Mouse (Mus musculus): ENCODE data around the gene Lpp. TPM values are rescaled to one million over a fixed set of nuclear protein-coding genes. Genes with fewer than 3 reads are reported as not detected.

Gene Lpp
- polyA plus RNA-seq, 1 experiment from 2014 or later: 9.6 TPM

DNA sequence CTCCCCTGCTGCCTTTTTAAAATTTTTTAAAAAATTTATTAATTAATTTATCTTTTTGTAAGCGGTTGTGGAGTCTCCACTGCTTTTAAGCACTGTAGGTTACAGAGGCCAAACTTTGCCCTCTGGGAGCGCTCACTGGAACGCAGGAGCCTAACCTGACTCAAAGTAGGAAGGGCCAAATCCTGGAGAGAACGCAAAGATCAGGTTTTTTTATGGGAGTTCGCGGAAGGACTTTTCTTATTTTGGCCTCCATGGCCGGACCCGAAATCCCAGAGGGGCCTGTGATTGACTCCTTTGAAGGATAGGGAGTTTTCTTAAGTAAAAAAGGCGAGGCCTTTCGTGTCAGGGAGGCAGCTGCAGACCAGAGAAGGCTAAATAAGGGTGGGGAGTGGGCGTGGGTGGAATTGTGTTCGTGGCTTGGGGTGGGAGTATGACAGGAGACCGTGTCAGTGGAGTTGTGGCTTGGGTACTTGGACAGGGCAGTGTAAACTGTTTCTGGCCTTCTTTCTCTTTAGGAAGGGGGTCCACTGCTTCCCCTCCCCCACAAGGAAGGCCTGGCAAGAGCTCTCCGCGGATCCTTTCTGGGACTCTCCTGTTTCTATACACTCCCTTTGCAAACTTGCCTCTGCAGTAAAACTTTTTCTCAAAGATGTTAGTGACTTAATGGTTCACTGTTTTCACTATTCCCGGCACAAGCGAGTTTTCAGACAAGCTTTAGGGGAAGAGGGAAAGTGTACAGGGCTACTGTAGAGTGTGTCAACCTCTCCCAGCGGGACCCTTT, 1.1 kb downstream of the Lpp start:
- Histone ChIP-seq H3K4me2 (ENCODE audit: low read length) (peak overlapping the region; percentile 85), H3K27ac (replicated peaks; ENCODE audit: low read depth, low read length) (no peak overlapping the region), H3K4me3 (replicated peaks; ENCODE audit: low read depth, low read length) (peak overlapping the region; percentile 86), H3K36me3 (ENCODE audit: control insufficient read depth, insufficient read depth, low read length) (no peaks in the 10 kb centered on the region), H3K9ac (replicated peaks; ENCODE audit: low read length) (peak overlapping the region; percentile 85), H3K4me1 (ENCODE audit: control insufficient read depth, insufficient read depth, low read length) (no peaks in the 10 kb centered on the region; the same call in 1 of the 2 replicates), H3K27me3 (ENCODE audit: control insufficient read depth, insufficient read depth, low read length) (no peaks in the 10 kb centered on the region), H3K9me3 (ENCODE audit: control insufficient read depth, low read length) (no peaks in the 10 kb centered on the region)
- DNase-seq (peak; percentile 29), ATAC-seq (ENCODE audit: low FRiP score, low TSS enrichment) (0 out of 2 replicates have a peak, but pooled peaks have one; percentile 13)
- 11% methylated on average over 18 of the region's 18 CpGs for whole genome bisulfite sequencing

DNA sequence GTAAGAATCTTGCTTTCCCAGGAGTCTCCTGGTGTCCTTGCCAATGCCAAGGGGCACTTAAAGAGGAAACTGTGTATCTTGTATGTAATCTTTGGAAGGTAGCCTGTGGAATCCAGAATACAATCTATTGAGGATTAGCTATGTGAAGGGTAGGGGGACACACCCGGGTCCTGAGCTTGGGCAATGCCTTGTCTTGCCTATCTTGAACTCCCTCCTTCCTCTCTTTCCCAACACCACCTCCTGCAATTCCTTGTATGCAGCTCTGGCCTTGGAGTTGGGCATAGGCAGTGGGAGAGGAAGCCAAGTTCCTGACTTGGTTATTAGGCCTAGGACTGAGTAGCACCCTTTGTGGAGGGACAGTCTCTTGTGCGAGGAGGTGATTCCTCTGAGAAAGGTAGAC, 1.8 kb downstream of the Lpp start:
- 91% methylated on average over 2 of the region's 2 CpGs for WGBS
- H3K27ac ChIP-seq (replicated peaks; ENCODE audit: low read depth, low read length): no peak overlapping the region
- H3K36me3 ChIP-seq (ENCODE audit: control insufficient read depth, insufficient read depth, low read length): no peaks in the 10 kb centered on the region
- peak overlapping the region; percentile 85 for H3K4me2 ChIP-seq (ENCODE audit: low read length)
- no peaks in the 10 kb centered on the region; the same call in 1 of the 2 replicates for H3K4me1 ChIP-seq (ENCODE audit: control insufficient read depth, insufficient read depth, low read length)
- ATAC-seq (ENCODE audit: low FRiP score, low TSS enrichment): no peak
- H3K9ac ChIP-seq (replicated peaks; ENCODE audit: low read length): no peak overlapping the region
- DNase-seq: no peak
- no peaks in the 10 kb centered on the region for H3K27me3 ChIP-seq (ENCODE audit: control insufficient read depth, insufficient read depth, low read length)
- no peak overlapping the region for H3K4me3 ChIP-seq (replicated peaks; ENCODE audit: low read depth, low read length)
- H3K9me3 ChIP-seq (ENCODE audit: control insufficient read depth, low read length): no peaks in the 10 kb centered on the region

DNA sequence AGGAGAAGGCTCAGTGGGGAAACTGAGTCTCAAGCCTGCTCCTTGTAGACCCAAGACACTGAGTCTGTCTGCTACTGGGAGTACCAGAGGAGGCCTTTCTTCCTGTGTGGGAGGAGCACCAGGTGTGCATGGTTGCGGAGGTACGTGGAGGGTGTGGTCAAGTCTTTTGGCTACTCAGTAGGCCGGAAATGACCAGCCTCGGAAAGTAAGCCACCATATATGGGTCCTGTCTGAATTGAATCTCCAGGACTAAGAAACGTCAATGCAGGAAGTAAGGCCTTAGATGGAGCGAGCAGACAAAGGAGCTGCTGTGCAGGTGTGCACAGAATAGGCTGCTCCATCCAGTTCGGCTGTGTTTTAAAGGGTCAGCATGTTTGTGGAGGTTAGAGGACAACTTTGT, 3.2 kb downstream of the Lpp start:
- H3K4me1 ChIP-seq (ENCODE audit: control insufficient read depth, insufficient read depth, low read length): no peaks in the 10 kb centered on the region; the same call in 1 of the 2 replicates
- no peaks in the 10 kb centered on the region for H3K36me3 ChIP-seq (ENCODE audit: control insufficient read depth, insufficient read depth, low read length)
- H3K27me3 ChIP-seq (ENCODE audit: control insufficient read depth, insufficient read depth, low read length): no peaks in the 10 kb centered on the region
- H3K4me2 ChIP-seq (ENCODE audit: low read length): no peak overlapping the region
- WGBS: 93% methylated on average over 7 of the region's 7 CpGs
- no peak for ATAC-seq (ENCODE audit: low FRiP score, low TSS enrichment)
- H3K4me3 ChIP-seq (replicated peaks; ENCODE audit: low read depth, low read length): no peak overlapping the region
- no peak overlapping the region for H3K27ac ChIP-seq (replicated peaks; ENCODE audit: low read depth, low read length)
- DNase-seq: no peak
- no peak overlapping the region for H3K9ac ChIP-seq (replicated peaks; ENCODE audit: low read length)
- no peaks in the 10 kb centered on the region for H3K9me3 ChIP-seq (ENCODE audit: control insufficient read depth, low read length)

DNA sequence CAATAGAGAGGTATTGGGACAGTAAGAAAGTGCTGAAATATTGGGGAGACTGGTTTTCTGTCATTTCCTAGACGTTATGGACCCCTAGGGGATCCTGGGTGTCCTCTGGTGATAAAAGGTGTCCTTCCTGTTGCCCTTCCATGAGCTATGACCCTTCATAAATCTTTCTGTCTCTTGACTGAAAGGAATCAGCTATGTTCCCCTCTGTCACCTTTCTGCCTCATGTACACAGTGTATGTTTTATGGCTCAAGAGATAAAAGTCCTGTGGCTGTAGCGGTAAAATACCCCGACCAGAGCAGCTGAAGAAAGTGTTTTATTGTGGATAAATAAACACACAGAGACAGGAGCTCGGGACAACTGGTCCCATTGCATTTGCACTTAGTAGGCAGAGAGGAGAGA, 5.2 kb downstream of the Lpp start:
- DNase-seq: no peak
- 79% methylated on average over 4 of the region's 4 CpGs for WGBS
- H3K27me3 ChIP-seq (ENCODE audit: control insufficient read depth, insufficient read depth, low read length): no peaks in the 10 kb centered on the region
- no peaks in the 10 kb centered on the region; the same call in 1 of the 2 replicates for H3K4me1 ChIP-seq (ENCODE audit: control insufficient read depth, insufficient read depth, low read length)
- H3K4me3 ChIP-seq (replicated peaks; ENCODE audit: low read depth, low read length): no peak overlapping the region
- no peaks in the 10 kb centered on the region for H3K9me3 ChIP-seq (ENCODE audit: control insufficient read depth, low read length)
- H3K27ac ChIP-seq (replicated peaks; ENCODE audit: low read depth, low read length): no peak overlapping the region
- no peak for ATAC-seq (ENCODE audit: low FRiP score, low TSS enrichment)
- H3K9ac ChIP-seq (replicated peaks; ENCODE audit: low read length): no peak overlapping the region
- no peaks in the 10 kb centered on the region for H3K36me3 ChIP-seq (ENCODE audit: control insufficient read depth, insufficient read depth, low read length)
- no peak overlapping the region for H3K4me2 ChIP-seq (ENCODE audit: low read length)

DNA sequence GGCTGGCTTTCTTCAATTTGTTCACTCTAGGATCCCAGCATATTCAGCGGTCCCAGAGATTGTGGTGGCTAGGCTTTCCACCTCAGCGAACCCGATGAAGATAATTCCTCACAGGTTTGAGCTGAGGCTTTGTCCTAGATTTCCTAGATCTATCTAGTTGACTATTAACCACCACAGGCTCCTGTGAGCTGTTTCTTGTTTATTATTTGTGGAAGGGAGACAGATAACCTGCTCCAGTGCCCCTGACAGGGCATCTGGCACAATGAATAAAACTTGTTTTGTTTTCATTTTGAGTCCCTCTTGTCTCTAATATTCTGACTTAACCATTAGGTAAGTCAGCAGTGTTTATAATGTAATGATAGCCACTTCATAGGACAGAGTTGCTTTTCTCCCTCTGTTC, 5.6 kb downstream of the Lpp start:
- Histone ChIP-seq H3K4me1 (ENCODE audit: control insufficient read depth, insufficient read depth, low read length) (no peaks in the 10 kb centered on the region; the same call in 1 of the 2 replicates), H3K9me3 (ENCODE audit: control insufficient read depth, low read length) (no peaks in the 10 kb centered on the region), H3K27ac (replicated peaks; ENCODE audit: low read depth, low read length) (no peak overlapping the region), H3K36me3 (ENCODE audit: control insufficient read depth, insufficient read depth, low read length) (no peaks in the 10 kb centered on the region), H3K4me2 (ENCODE audit: low read length) (no peak overlapping the region), H3K9ac (replicated peaks; ENCODE audit: low read length) (no peak overlapping the region), H3K4me3 (replicated peaks; ENCODE audit: low read depth, low read length) (no peak overlapping the region), H3K27me3 (ENCODE audit: control insufficient read depth, insufficient read depth, low read length) (no peaks in the 10 kb centered on the region)
- ATAC-seq (ENCODE audit: low FRiP score, low TSS enrichment): no peak
- WGBS: 87% methylated on average over 3 of the region's 3 CpGs
- no peak for DNase-seq

DNA sequence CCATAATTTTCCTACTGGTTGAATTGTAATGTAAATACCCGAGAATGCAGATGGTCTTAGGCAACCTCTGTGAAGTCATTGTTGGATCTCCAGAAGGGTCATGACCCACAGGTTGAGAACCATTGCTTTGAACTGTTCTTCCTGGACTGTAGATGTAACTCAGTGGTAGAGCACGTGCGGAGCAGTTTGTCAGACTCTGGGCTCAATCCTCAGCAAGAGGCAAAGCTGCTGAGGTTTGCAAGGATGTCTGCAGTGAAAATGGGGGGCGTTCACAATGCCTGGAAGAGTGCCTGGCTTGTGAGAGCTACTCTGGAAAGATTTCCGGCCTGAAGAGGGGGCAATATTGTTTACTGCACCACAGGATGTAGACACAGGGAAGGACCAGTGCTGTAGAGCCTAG, 6.2 kb downstream of the Lpp start:
- H3K9ac ChIP-seq (replicated peaks; ENCODE audit: low read length): no peak overlapping the region
- H3K9me3 ChIP-seq (ENCODE audit: control insufficient read depth, low read length): no peaks in the 10 kb centered on the region
- DNase-seq: no peak
- no peak overlapping the region for H3K27ac ChIP-seq (replicated peaks; ENCODE audit: low read depth, low read length)
- ATAC-seq (ENCODE audit: low FRiP score, low TSS enrichment): no peak
- H3K27me3 ChIP-seq (ENCODE audit: control insufficient read depth, insufficient read depth, low read length): no peaks in the 10 kb centered on the region
- no peaks in the 10 kb centered on the region; the same call in 1 of the 2 replicates for H3K4me1 ChIP-seq (ENCODE audit: control insufficient read depth, insufficient read depth, low read length)
- 78% methylated on average over 5 of the region's 5 CpGs for WGBS
- H3K4me3 ChIP-seq (replicated peaks; ENCODE audit: low read depth, low read length): no peak overlapping the region
- H3K4me2 ChIP-seq (ENCODE audit: low read length): no peak overlapping the region
- no peaks in the 10 kb centered on the region for H3K36me3 ChIP-seq (ENCODE audit: control insufficient read depth, insufficient read depth, low read length)

DNA sequence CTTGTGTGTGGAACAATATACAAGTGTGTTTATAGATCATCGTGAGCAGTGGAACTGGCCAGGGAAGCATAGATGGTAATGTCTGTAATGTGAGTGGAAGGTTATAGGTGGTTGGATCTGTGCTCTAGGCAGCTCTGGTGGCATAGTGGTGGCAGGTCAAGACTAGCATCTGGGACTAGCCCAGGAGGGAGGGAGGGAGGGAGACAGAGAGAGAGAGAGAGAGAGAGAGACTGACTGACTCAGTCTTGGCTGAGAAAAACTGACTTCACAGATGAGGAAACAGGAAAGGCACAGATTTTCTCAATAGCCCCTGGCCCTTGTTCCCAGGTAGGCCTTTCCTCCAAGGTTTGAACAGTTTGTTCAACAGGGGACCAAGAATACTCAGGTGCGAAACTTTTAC, 7.5 kb downstream of the Lpp start:
- H3K9ac ChIP-seq (replicated peaks; ENCODE audit: low read length): no peak overlapping the region
- WGBS: 91% methylated on average over 2 of the region's 2 CpGs
- ATAC-seq (ENCODE audit: low FRiP score, low TSS enrichment): no peak

DNA sequence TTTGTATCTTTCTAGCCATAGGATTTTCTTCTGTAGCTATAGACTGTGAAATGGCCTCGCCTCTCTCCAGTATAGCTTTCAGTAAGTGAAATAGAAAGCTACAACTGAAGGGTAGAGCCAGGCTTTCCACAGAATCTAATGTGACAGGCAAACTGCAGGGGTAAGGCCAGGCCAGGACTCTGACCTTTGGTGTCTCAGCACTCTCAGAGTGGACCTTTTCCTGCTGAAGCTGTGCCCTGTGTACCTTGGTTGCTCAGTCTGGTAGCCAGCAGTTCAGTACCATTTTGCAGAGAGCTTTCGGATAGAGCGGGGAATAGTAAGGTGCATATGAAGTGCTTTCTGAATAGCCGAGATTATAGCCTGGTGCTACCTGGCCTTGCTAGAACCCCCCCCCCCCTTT, 9.5 kb downstream of the Lpp start:
- no peak for ATAC-seq (ENCODE audit: low FRiP score, low TSS enrichment)
- no peak overlapping the region for H3K27ac ChIP-seq (replicated peaks; ENCODE audit: low read depth, low read length)
- 0 out of 2 replicates have a peak, but pooled peaks cover 3% of the 10 kb centered on the region for H3K9me3 ChIP-seq (ENCODE audit: control insufficient read depth, low read length)
- no peak overlapping the region for H3K4me2 ChIP-seq (ENCODE audit: low read length)
- no peak overlapping the region for H3K4me3 ChIP-seq (replicated peaks; ENCODE audit: low read depth, low read length)
- no peaks in the 10 kb centered on the region for H3K4me1 ChIP-seq (ENCODE audit: control insufficient read depth, insufficient read depth, low read length)
- no peaks in the 10 kb centered on the region for H3K27me3 ChIP-seq (ENCODE audit: control insufficient read depth, insufficient read depth, low read length)
- H3K9ac ChIP-seq (replicated peaks; ENCODE audit: low read length): no peak overlapping the region
- DNase-seq: no peak
- H3K36me3 ChIP-seq (ENCODE audit: control insufficient read depth, insufficient read depth, low read length): no peaks in the 10 kb centered on the region
- 95% methylated on average over 4 of the region's 4 CpGs for WGBS

More for the DNA sequence above, 7.5 kb downstream of the Lpp start:
- no peak for DNase-seq
- Histone ChIP-seq H3K36me3 (ENCODE audit: control insufficient read depth, insufficient read depth, low read length) (no peaks in the 10 kb centered on the region), H3K4me2 (ENCODE audit: low read length) (no peak overlapping the region), H3K27me3 (ENCODE audit: control insufficient read depth, insufficient read depth, low read length) (no peaks in the 10 kb centered on the region), H3K9me3 (ENCODE audit: control insufficient read depth, low read length) (no peaks in the 10 kb centered on the region), H3K27ac (replicated peaks; ENCODE audit: low read depth, low read length) (no peak overlapping the region), H3K4me3 (replicated peaks; ENCODE audit: low read depth, low read length) (no peak overlapping the region), H3K4me1 (ENCODE audit: control insufficient read depth, insufficient read depth, low read length) (no peaks in the 10 kb centered on the region)

DNA sequence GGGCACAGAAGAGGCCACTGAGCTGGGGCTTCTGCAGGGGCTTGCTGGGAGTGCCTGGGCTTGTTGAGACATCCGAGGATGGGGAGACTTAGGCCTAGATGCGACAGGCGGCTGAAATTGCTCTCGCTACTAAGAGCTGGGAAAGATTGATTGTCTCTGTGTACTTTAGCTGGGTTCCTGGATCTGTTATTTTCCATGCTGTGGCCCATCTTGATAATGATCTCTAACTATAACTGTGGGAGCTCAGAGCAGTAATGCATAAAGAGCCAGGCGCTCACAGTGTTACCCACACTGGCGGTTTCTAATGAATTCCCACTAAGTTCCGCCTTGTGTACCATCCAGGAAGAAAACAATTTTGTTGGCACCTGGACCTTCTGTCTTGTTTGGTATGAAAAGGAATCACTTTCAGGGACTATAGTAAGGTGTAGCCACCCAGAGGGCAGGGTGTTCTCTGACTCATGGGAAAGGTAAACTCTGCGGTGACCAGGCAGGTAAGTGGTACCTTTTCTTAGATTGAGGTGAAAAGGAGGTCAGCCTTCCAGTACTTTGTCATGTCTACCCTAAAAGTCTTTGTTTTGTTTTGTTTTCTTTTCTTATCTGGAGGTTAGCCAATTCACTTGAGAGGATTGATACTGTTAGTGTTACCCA, 10.6 kb downstream of the Lpp start:
- Histone ChIP-seq H3K9ac (replicated peaks; ENCODE audit: low read length) (no peak overlapping the region), H3K27me3 (ENCODE audit: control insufficient read depth, insufficient read depth, low read length) (no peaks in the 10 kb centered on the region), H3K4me2 (ENCODE audit: low read length) (no peak overlapping the region), H3K27ac (replicated peaks; ENCODE audit: low read depth, low read length) (no peak overlapping the region), H3K4me1 (ENCODE audit: control insufficient read depth, insufficient read depth, low read length) (no peaks in the 10 kb centered on the region), H3K4me3 (replicated peaks; ENCODE audit: low read depth, low read length) (no peak overlapping the region), H3K36me3 (ENCODE audit: control insufficient read depth, insufficient read depth, low read length) (no peaks in the 10 kb centered on the region), H3K9me3 (ENCODE audit: control insufficient read depth, low read length) (0 out of 2 replicates have a peak, but pooled peaks cover 3% of the 10 kb centered on the region)
- 96% methylated on average over 8 of the region's 8 CpGs for WGBS
- ATAC-seq (ENCODE audit: low FRiP score, low TSS enrichment): no peak
- no peak for DNase-seq
